Mouse (Mus musculus) G1E (cell line): Measurements from ENCODE around the gene Mybpc1. TPM values are rescaled to one million over a fixed set of nuclear protein-coding genes. Genes with fewer than 3 reads are reported as not detected.
A peak's percentile ranks its signal among the peaks of the same experiment; 100 is the strongest.
"Not testable (repeated sequence)": the region's sequence is repeated elsewhere in the genome, so short reads cannot be mapped to it uniquely, and the experiment has no call there.

Source experiments
- ATAC-seq: 2 replicates; pipeline ENCODE4 v1.8.0; 2016; ENCODE audit warnings: mild to moderate bottlenecking; ENCODE audit not compliant: insufficient number of reproducible peaks, poor library complexity, low FRiP score, severe bottlenecking; ENCODE audit errors: extremely low read depth
- DNase-seq: peaks from one replicate; pipeline ENCODE4 v3.0.0; 2012; ENCODE audit warnings: low spot score
- H3K27me3 ChIP-seq: 2 replicates; pipeline ENCODE4 v1.6.1; 2012; ENCODE audit warnings: mild to moderate bottlenecking, low read length, inconsistent platforms; ENCODE audit not compliant: insufficient read depth
- H3K36me3 ChIP-seq: replicated peaks from 2 replicates; pipeline ENCODE3; 2012; ENCODE audit warnings: mild to moderate bottlenecking, inconsistent platforms
- H3K4me1 ChIP-seq: 2 replicates; pipeline ENCODE4 v1.6.1; 2012; ENCODE audit warnings: low read depth, low read length, inconsistent platforms, mixed read lengths; ENCODE audit not compliant: insufficient read depth
- H3K4me3 ChIP-seq: 2 replicates; pipeline ENCODE4 v1.5.1; 2012; ENCODE audit warnings: low read depth, mild to moderate bottlenecking, inconsistent platforms, low read length, moderate library complexity, mixed read lengths
- H3K9me3 ChIP-seq: replicated peaks from 2 replicates; pipeline ENCODE4 v1.6.1; 2012; ENCODE audit warnings: inconsistent platforms
- CTCF ChIP-seq: IDR thresholded peaks from 2 replicates; pipeline ENCODE4 v1.5.1; 2012; ENCODE audit warnings: low read depth, low read length, inconsistent platforms, mixed read lengths
- GATA1 ChIP-seq: IDR thresholded peaks from 2 replicates; pipeline ENCODE4 v1.6.1; 2012; ENCODE audit warnings: borderline replicate concordance, low read length, inconsistent platforms, mixed read lengths
- GATA2 ChIP-seq: IDR thresholded peaks from 2 replicates; pipeline ENCODE4 v1.6.1; 2012; ENCODE audit warnings: low read depth, low read length, inconsistent platforms, borderline replicate concordance
- POLR2AphosphoS5 ChIP-seq: IDR thresholded peaks from 2 replicates; pipeline ENCODE4 v1.6.1; 2012; ENCODE audit warnings: low read depth, low read length, inconsistent platforms; ENCODE audit not compliant: insufficient replicate concordance
- TAL1 ChIP-seq: conservative IDR thresholded peaks from 2 replicates; pipeline ENCODE4 v1.6.1; 2012; ENCODE audit warnings: low read depth, low read length, inconsistent platforms, mixed read lengths
- polyA plus RNA-seq: library from polyadenylated mRNA; stranded (reverse); fragments of >175 nt; gene quantifications from 2 replicates; pipeline ENCODE4 v1.2.3, GENCODE M21; 2012
- total RNA-seq, 2 experiments: library from RNA; stranded (forward) in 1 of 2; stranded (reverse) in 1 of 2; fragments of 200-1000 nt in 1 of 2; fragments of >200 nt in 1 of 2; fragmentation: Nextera tagmentation in 1 of 2; gene quantifications; 2 replicates each; pipeline ENCODE4 v1.2.3; 2014 to 2017

Mybpc1 gene
- total and polyA plus RNA-seq, 3 experiments: not detected

GRCm38 (mm10) chr10:88491632-88492031 is 113.3 kb downstream of the Mybpc1 start:
- no peak for DNase-seq
- Histone ChIP-seq H3K9me3 (no peaks in the 10 kb centered on the region), H3K27me3 (no peaks in the 10 kb centered on the region), H3K4me3 (no peak overlapping the region), H3K36me3 (no peaks in the 10 kb centered on the region), H3K4me1 (peaks cover 30% of the 10 kb centered on the region)
- ATAC-seq: peak; percentile 58; the same call in 1 of the 2 replicates
- TF ChIP-seq GATA1: no peak
- no peak for TF ChIP-seq GATA2
- no peak for TF ChIP-seq TAL1
- no peak for TF ChIP-seq CTCF
- TF ChIP-seq POLR2AphosphoS5: no peak

GRCm38 (mm10) chr10:88488629-88489028 is 116.3 kb downstream of the Mybpc1 start:
- ATAC-seq: no peak
- H3K4me1 ChIP-seq: peaks cover 14% of the 10 kb centered on the region
- H3K4me3 ChIP-seq: no peak overlapping the region
- no peaks in the 10 kb centered on the region for H3K36me3 ChIP-seq
- no peak for DNase-seq
- H3K27me3 ChIP-seq: no peaks in the 10 kb centered on the region
- TF ChIP-seq CTCF: no peak
- H3K9me3 ChIP-seq: no peaks in the 10 kb centered on the region

DNA sequence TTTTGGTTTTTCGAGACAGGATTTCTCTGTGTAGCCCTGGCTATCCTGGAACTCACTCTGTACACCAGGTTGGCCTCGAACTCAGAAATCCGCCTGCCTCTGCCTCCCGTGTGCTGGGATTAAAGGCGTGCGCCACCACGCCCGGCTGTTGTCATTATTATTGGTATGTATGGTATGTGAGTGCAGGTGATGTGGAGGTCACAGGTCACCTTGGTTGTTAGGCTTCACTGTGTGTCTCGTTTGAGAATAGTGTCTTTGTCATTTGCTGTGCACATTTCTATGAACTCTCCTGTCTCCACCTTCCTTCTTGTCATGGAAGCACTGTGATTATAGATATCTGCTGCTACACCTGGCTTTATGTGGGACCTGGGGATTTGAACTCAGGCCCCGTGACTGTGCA is 122.1 kb downstream of the Mybpc1 start:
- not testable (repeated sequence) for ATAC-seq, DNase-seq, H3K27me3 ChIP-seq, H3K4me3 ChIP-seq, H3K4me1 ChIP-seq, H3K9me3 ChIP-seq, H3K36me3 ChIP-seq

Other genes with a start within 250 kb of the Mybpc1 start
- not detected in 2 replicates for gene Dram1, start 226.1 kb downstream of the Mybpc1 start, total RNA-seq (2014; fragmentation: Nextera tagmentation)
- gene Dram1, start 226.1 kb downstream of the Mybpc1 start, total RNA-seq (2017): 0.11 TPM in 1 of 2 replicates, not detected in the other
- not detected in 2 replicates for gene Dram1, start 226.1 kb downstream of the Mybpc1 start, polyA plus RNA-seq
- gene Gnptab, start 226.0 kb downstream of the Mybpc1 start, total RNA-seq (2014; fragmentation: Nextera tagmentation): 50.8 and 63.6 TPM in 2 replicates
- 34.3 and 41.0 TPM in 2 replicates for gene Gnptab, start 226.0 kb downstream of the Mybpc1 start, total RNA-seq (2017)
- gene Gnptab, start 226.0 kb downstream of the Mybpc1 start, polyA plus RNA-seq: 2.4 and 2.7 TPM in 2 replicates
- not detected in 2 replicates for gene Sycp3, start 145.6 kb downstream of the Mybpc1 start, total RNA-seq (2014; fragmentation: Nextera tagmentation)
- gene Sycp3, start 145.6 kb downstream of the Mybpc1 start, total RNA-seq (2017): 0.22 and 0.23 TPM in 2 replicates
- not detected in 2 replicates for gene Sycp3, start 145.6 kb downstream of the Mybpc1 start, polyA plus RNA-seq
- 11.4 and 28.1 TPM in 2 replicates for gene Chpt1, start 101.1 kb downstream of the Mybpc1 start, total RNA-seq (2014; fragmentation: Nextera tagmentation)
- 33.5 and 40.8 TPM in 2 replicates for gene Chpt1, start 101.1 kb downstream of the Mybpc1 start, total RNA-seq (2017)
- 9.3 and 13.2 TPM in 2 replicates for gene Chpt1, start 101.1 kb downstream of the Mybpc1 start, polyA plus RNA-seq
- gene Spic, start 79.9 kb upstream of the Mybpc1 start, total RNA-seq (2014; fragmentation: Nextera tagmentation): 2.3 TPM in 1 of 2 replicates, not detected in the other
- 0.05 and 0.35 TPM in 2 replicates for gene Spic, start 79.9 kb upstream of the Mybpc1 start, total RNA-seq (2017)
- not detected in 2 replicates for gene Spic, start 79.9 kb upstream of the Mybpc1 start, polyA plus RNA-seq
- 70.6 and 76.5 TPM in 2 replicates for gene Arl1, start 125.7 kb upstream of the Mybpc1 start, total RNA-seq (2014; fragmentation: Nextera tagmentation)
- 77.4 and 89.3 TPM in 2 replicates for gene Arl1, start 125.7 kb upstream of the Mybpc1 start, total RNA-seq (2017)
- 30.2 and 31.7 TPM in 2 replicates for gene Arl1, start 125.7 kb upstream of the Mybpc1 start, polyA plus RNA-seq
- gene Utp20, start 221.7 kb upstream of the Mybpc1 start, total RNA-seq (2014; fragmentation: Nextera tagmentation): 50.5 and 67.8 TPM in 2 replicates
- gene Utp20, start 221.7 kb upstream of the Mybpc1 start, total RNA-seq (2017): 30.3 and 34.3 TPM in 2 replicates
- gene Utp20, start 221.7 kb upstream of the Mybpc1 start, polyA plus RNA-seq: 25.7 and 33.7 TPM in 2 replicates